Mouse (Mus musculus) forebrain, embryonic 13.5 days (tissue): Measurements from ENCODE around the gene Cmbl. TPM values are rescaled to one million over a fixed set of nuclear protein-coding genes. Genes with fewer than 3 reads are reported as not detected.
A peak's percentile ranks its signal among the peaks of the same experiment; 100 is the strongest.

Experiments used
- ATAC-seq: fragments of 200-750 bp; cut with Nextera tagmentation; 2 replicates; pipeline ENCODE4 v1.8.0; 2017
- H3K27ac ChIP-seq: fragments of 300-500 bp; sonication (generic); 2 replicates; pipeline ENCODE4 v1.5.1; 2015; ENCODE audit warnings: inconsistent platforms, mild to moderate bottlenecking, moderate library complexity
- H3K27me3 ChIP-seq: fragments of 300-500 bp; sonication (generic); 2 replicates; pipeline ENCODE4 v1.6.1; 2015; ENCODE audit warnings: mild to moderate bottlenecking, inconsistent platforms
- H3K36me3 ChIP-seq: fragments of 300-500 bp; sonication (generic); 2 replicates; pipeline ENCODE4 v1.6.1; 2015; ENCODE audit warnings: mild to moderate bottlenecking, inconsistent platforms; ENCODE audit not compliant: poor library complexity, severe bottlenecking
- H3K4me1 ChIP-seq: fragments of 300-500 bp; sonication (generic); 2 replicates; pipeline ENCODE4 v1.6.1; 2015; ENCODE audit warnings: inconsistent platforms
- H3K4me2 ChIP-seq: fragments of 300-500 bp; sonication (generic); 2 replicates; pipeline ENCODE4 v1.6.1; 2015; ENCODE audit warnings: inconsistent platforms, mild to moderate bottlenecking, moderate library complexity
- H3K4me3 ChIP-seq: fragments of 300-500 bp; sonication (generic); 2 replicates; pipeline ENCODE4 v1.5.1; 2015; ENCODE audit warnings: mild to moderate bottlenecking, inconsistent platforms
- H3K9ac ChIP-seq: fragments of 300-500 bp; sonication (generic); 2 replicates; pipeline ENCODE4 v1.6.1; 2015; ENCODE audit warnings: mild to moderate bottlenecking, inconsistent platforms
- H3K9me3 ChIP-seq: fragments of 300-500 bp; sonication (generic); replicated peaks from 2 replicates; pipeline ENCODE4 v1.6.1; 2016; ENCODE audit warnings: inconsistent platforms
- WGBS: fragments of 180-500 bp; shearing (Covaris S2); methylation state at CpG from one replicate; pipeline ENCODE4 v1.1.7; 2015; 5-methylcytosine and 5-hydroxymethylcytosine counted together
- polyA plus RNA-seq: library from polyadenylated mRNA; unstranded; fragments of >200 nt; fragmentation: Nextera tagmentation; extraction: Ambion mirVana; gene quantifications from 2 replicates; pipeline ENCODE4 v1.2.1, GENCODE M21; 2015

The Cmbl gene
- 2.1 TPM in 2 replicates for polyA plus RNA-seq

DNA sequence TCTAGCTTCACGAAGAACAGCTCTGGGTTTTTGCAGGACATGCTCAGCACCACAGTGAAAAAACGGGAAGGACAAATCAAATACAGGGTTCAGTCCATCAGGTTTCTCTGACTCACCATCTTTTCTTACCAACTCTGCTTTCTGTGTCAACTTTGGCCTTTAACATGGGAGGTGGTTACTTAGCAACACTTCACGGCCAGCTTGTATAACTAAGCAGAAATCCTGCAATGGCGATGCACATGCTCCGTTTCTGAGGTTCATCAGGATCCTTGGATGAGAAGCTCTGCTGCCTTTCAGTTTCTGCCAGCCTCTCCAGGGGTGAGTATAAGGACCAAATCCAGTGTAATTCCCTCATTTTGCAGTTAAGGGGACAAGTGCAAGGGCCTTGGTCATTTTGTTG lies at the start of gene Cmbl:
TSS of gene Cmbl (plus strand) at position 206 of the 400 bp plus-strand sequence.
- Histone ChIP-seq H3K4me3 (no peak within 1 kb of the TSS), H3K27me3 (no peaks in the 10 kb centered on the region), H3K4me1 (no peaks in the 10 kb centered on the region), H3K36me3 (no peaks in the 10 kb centered on the region), H3K27ac (no peak within 1 kb of the TSS), H3K9ac (no peak within 1 kb of the TSS), H3K4me2 (no peak within 1 kb of the TSS), H3K9me3 (no peaks in the 10 kb centered on the region)
- 74% methylated on average over 5 of the region's 5 CpGs for WGBS
- ATAC-seq, result no peak

DNA sequence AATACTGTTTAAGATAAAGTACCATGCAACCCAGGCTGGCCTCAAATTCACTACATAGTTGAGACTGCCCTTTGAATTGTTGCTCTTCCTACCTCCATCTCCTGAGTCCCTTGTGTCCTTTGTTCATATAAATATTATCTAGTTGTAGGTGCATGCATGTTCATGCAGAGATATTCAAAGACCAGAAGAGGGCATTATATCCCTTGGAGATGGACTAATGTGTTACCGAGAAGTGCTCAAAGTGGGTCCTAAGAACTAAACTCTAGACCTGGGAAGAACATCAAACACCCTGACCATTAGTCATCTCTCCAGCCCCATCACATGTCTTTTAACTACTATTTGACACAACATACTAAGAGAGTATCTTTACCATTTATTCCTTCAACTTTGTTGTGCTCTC lies 48.0 kb upstream of the Cmbl start:
- no peak for ATAC-seq
- Histone ChIP-seq H3K4me3 (no peak overlapping the region), H3K4me2 (no peak overlapping the region), H3K4me1 (no peaks in the 10 kb centered on the region), H3K9ac (no peak overlapping the region), H3K27me3 (no peaks in the 10 kb centered on the region), H3K36me3 (no peaks in the 10 kb centered on the region), H3K27ac (no peak overlapping the region), H3K9me3 (no peaks in the 10 kb centered on the region)
- 97% methylated on average over 1 of the region's 1 CpGs for WGBS

DNA sequence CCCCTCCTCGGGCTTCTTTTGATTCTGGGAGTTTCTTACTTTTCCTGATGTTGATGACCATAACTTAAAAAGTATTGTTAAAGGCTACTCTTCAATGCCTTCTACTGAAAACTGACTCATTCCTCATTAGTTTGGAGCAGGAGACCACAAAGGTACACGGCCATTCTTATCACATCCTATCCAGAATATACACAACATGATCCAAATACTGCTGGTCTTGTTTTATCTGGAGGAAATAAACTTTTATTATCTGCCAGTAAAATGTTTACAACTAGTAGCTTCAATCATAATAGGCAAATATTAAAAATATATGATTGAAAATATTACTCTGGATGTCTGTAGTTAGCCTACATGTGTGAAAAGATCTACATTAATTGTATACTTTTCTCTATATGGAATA lies 46.8 kb upstream of the Cmbl start:
- no peaks in the 10 kb centered on the region for H3K27me3 ChIP-seq
- no peak overlapping the region for H3K4me3 ChIP-seq
- 91% methylated on average over 2 of the region's 2 CpGs for WGBS
- no peak overlapping the region for H3K4me2 ChIP-seq
- H3K9ac ChIP-seq, result no peak overlapping the region
- no peak overlapping the region for H3K27ac ChIP-seq
- no peaks in the 10 kb centered on the region for H3K36me3 ChIP-seq
- ATAC-seq, result no peak
- no peaks in the 10 kb centered on the region for H3K4me1 ChIP-seq
- H3K9me3 ChIP-seq, result no peaks in the 10 kb centered on the region

DNA sequence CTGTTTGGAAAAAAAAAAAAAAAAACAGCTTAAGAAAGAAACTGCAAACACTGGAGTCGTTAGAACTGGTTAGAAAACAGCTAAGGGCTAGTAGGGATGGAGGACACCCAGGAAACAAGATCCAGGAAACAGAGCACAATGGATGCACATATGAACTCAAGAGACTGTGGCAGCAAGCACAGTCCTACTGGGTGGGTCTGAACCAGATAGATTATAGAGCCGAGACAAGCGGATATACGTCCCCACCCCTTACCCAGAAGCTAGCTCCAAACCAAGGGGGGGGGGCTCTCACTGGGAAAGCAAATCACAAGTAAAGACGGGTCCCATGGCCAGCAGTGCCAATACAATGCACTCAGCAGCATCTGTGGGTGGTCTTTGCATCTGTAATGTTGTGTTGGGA lies 46.2 kb upstream of the Cmbl start:
- no peak for ATAC-seq
- 73% methylated on average over 5 of the region's 5 CpGs for WGBS
- no peaks in the 10 kb centered on the region for H3K9me3 ChIP-seq
- H3K4me3 ChIP-seq, result no peak overlapping the region
- no peaks in the 10 kb centered on the region for H3K27me3 ChIP-seq
- no peak overlapping the region for H3K9ac ChIP-seq
- no peak overlapping the region for H3K4me2 ChIP-seq
- no peak overlapping the region for H3K27ac ChIP-seq
- H3K36me3 ChIP-seq, result no peaks in the 10 kb centered on the region
- H3K4me1 ChIP-seq, result 0 out of 2 replicates have a peak, but pooled peaks cover 4% of the 10 kb centered on the region

DNA sequence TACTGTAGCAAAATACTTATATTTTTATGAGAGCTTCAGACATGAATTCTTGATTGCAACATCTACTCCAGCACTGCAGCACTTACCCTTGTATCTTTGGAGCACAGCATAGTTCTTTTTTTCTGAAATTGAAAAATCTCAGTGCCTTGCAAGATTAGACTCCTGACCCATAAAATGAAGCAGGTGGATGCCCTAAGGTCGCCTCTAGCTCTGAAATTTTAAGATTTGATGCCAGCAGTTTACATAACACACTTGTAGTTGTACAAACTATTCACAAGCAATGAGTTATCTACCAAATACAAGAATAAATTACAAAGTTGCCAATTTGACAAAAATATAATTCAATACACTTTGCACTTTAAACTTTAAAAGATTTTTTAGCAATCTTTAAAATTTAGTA lies 38.7 kb upstream of the Cmbl start:
- Histone ChIP-seq H3K9me3 (0 out of 2 replicates have a peak, but pooled peaks cover 3% of the 10 kb centered on the region), H3K4me2 (no peak overlapping the region), H3K27me3 (no peaks in the 10 kb centered on the region), H3K4me1 (peaks cover 25% of the 10 kb centered on the region), H3K36me3 (no peaks in the 10 kb centered on the region; the same call in 1 of the 2 replicates), H3K4me3 (no peak overlapping the region), H3K9ac (no peak overlapping the region), H3K27ac (no peak overlapping the region)
- 90% methylated on average over 1 of the region's 1 CpGs for WGBS
- no peak for ATAC-seq

DNA sequence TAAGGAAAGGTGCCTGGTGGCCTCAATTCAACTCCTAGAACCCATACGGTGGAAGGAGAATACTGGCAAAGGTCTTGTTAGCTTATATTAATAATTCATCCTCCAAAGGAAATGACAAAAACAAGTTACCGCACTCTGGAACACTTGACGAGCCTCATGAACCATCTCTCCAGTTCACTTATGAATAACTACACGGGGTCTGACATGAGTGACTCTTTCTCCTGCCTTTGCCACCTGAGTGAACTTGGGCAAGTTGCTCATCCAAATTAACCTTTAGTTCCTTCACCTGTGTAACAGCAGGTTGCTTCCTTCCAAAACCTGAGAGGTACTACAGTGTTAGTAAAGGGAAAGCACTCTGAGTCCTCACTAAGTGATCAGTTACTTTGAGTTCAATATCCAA lies 36.7 kb upstream of the Cmbl start:
- H3K4me3 ChIP-seq, result no peak overlapping the region
- ATAC-seq, result no peak
- H3K4me1 ChIP-seq, result peaks cover 29% of the 10 kb centered on the region
- no peaks in the 10 kb centered on the region; the same call in 1 of the 2 replicates for H3K36me3 ChIP-seq
- 94% methylated on average over 4 of the region's 4 CpGs for WGBS
- no peak overlapping the region for H3K9ac ChIP-seq
- H3K27ac ChIP-seq, result no peak overlapping the region
- peak overlapping the region; percentile 77; the same call in 1 of the 2 replicates for H3K4me2 ChIP-seq
- no peaks in the 10 kb centered on the region for H3K27me3 ChIP-seq
- H3K9me3 ChIP-seq, result 0 out of 2 replicates have a peak, but pooled peaks cover 3% of the 10 kb centered on the region

DNA sequence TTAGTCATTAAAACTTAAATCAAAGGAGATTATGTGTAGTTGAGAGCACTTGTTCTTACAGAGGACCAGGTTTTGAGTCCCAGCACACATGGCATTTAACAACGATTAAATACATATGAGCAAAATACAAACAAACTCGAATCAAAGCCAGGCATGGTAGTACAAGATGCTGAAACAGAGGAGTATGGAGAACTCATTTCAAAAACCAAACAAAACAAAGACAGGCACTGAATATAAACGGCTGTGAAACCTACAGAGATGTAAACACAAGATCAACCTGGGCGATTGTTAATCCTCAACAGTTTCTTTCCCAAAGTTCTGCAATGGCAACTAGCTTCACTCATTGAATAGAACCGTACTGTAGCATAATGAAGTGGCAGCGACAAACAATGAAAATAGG lies 36.1 kb upstream of the Cmbl start:
- Histone ChIP-seq H3K4me3 (peak overlapping the region; percentile 90), H3K27ac (no peak overlapping the region), H3K36me3 (no peaks in the 10 kb centered on the region; the same call in 1 of the 2 replicates), H3K9me3 (0 out of 2 replicates have a peak, but pooled peaks cover 3% of the 10 kb centered on the region), H3K4me2 (peak overlapping the region; percentile 77), H3K9ac (peak overlapping the region; percentile 96), H3K4me1 (peaks cover 24% of the 10 kb centered on the region), H3K27me3 (no peaks in the 10 kb centered on the region)
- ATAC-seq, result no peak
- WGBS, result 24% methylated on average over 6 of the region's 6 CpGs

DNA sequence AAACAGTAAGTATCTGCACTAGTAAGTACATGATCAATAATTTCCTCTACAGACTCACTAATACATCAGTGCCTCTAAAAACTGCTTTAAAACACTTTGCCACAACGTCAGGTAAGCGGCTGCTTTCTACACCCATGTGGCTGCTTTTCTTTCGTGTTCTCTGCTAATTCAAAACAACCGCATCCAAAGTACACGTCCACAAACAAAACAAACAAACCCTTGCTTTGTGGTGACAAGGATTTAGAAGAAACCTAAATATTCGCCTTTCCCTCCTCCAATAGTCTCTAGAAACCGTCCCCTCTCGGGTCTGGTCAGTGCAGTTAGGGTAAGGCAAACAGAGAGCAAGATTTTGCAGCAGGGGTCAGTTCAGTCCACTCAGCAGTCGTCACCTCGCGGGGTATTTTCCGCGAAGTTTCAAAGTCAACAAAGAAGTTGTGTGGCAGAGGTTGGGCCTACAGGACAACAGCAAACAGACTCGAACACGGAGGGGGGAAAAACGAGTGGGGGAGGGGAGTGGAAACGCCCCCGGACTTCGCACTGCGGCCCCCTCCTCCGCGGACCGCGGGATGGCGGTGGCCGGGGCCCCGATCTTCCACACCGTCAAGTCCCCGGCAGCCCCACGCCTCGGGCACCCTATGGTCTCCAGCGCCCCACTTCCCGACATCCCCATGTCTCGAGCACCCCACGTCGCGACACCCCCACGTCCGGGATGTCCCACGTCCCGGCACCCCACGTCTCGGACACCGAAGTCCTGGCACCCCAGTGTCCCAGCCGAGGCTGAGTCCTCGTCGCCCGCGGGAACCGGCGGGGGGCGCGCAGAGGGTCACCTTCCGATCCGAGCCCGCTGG lies 35.2 kb upstream of the Cmbl start:
- H3K36me3 ChIP-seq, result no peaks in the 10 kb centered on the region; the same call in 1 of the 2 replicates
- WGBS, result under 1% methylated on average over 51 of the region's 56 CpGs
- ATAC-seq, result peak; percentile 46; the same call in 1 of the 2 replicates
- peak overlapping the region; percentile 90 for H3K4me3 ChIP-seq
- H3K9ac ChIP-seq, result peak overlapping the region; percentile 96
- peak overlapping the region; percentile 99 for H3K27ac ChIP-seq
- no peaks in the 10 kb centered on the region for H3K27me3 ChIP-seq
- H3K4me1 ChIP-seq, result peaks cover 22% of the 10 kb centered on the region
- H3K4me2 ChIP-seq, result peak overlapping the region; percentile 77
- 0 out of 2 replicates have a peak, but pooled peaks cover 3% of the 10 kb centered on the region for H3K9me3 ChIP-seq

DNA sequence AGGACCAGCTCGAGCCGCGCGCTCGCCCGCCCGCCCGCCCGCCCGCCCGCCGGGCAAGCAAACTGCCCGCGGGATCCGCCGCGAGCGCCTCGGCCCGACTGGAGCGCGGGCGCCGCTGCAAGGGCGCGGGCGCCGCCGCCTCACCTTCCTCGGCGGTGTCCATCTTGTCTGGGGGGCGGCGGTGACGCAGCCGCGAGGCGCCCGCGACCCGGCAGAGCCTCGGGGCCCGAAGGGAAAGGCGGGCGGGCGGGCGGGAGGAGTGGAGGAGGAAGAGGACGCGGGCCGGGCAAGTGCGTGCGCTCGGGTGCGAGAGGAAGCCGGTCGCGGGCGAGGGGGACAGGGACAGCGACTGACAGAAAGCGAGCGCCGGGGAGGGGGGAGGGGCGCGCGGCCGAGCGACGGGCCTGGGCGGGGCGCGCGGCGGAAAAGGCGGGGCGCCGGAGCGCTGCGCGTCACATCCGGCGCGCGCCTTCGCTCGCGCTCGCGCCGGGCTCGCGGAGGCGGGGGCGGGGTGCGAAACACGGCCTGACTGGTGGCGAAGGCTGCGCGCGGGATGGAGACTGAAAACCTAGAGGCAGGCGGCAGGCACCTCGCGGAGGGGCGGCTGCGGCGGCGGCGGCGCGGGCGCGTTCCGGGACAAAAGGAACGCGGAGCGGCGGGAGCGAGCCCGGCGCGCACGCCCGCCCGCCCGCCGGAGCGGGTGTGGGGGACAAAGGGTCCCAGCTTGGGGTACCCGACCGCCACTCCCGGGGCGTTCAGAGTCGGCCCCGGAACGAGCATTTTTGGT lies 34.3 kb upstream of the Cmbl start, which contains the start of gene March6:
TSS of gene March6 (minus strand) at position 395 of the 787 bp plus-strand sequence.
- H3K4me2 ChIP-seq, result peak within 1 kb of the TSS; percentile 77
- H3K27me3 ChIP-seq, result no peaks in the 10 kb centered on the region
- peak; percentile 95 for ATAC-seq
- H3K4me1 ChIP-seq, result peaks cover 28% of the 10 kb centered on the region
- H3K9ac ChIP-seq, result peak within 1 kb of the TSS; percentile 96
- 0 out of 2 replicates have a peak, but pooled peaks cover 3% of the 10 kb centered on the region for H3K9me3 ChIP-seq
- peak within 1 kb of the TSS; percentile 90 for H3K4me3 ChIP-seq
- peak within 1 kb of the TSS; percentile 99 for H3K27ac ChIP-seq
- H3K36me3 ChIP-seq, result no peaks in the 10 kb centered on the region; the same call in 1 of the 2 replicates
- WGBS, result 1% methylated on average over 49 of the region's 132 CpGs

DNA sequence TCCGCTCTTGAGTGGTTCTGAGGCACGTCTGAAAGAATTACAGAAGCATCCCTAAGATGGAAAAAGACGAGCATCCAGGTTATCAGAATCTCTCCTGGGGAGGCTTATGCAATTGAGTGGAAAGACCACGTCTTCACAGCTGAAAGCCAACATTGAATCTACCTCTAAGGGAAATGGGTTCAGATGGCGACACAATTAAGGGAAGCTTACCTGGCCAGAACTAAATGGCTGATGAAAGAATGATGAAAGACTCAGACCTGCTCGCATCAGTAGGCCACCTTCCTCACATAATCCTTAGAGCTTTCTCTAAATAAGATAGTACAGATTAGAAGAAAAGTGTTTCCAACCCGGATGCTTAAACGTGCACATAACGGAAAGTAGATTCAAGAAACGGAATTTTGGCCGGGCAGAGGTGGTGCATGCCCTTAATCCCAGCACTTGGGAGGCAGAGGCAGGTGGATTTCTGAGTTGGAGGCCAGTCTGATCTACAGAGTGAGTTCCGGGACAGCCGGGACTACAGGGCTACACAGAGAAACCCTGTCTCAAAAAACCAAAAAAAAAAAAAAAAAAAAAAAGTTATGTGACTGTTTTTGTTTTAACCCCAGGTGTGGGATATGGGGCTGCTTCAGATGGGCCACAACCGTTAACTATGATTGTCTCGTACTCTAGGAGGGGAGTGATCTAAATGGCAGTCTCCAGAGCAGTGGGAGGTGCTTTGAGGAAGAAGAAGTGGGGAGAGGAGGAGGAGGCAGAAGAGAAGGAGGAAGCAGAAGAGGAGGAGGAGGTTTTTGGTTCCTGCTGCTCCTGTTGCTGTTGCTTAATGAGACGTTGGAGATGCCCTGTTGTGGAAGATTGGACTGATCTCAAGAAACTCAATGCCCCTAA lies 33.5 kb upstream of the Cmbl start:
- peak overlapping the region; percentile 96 for H3K9ac ChIP-seq
- no peaks in the 10 kb centered on the region for H3K27me3 ChIP-seq
- WGBS, result 29% methylated on average over 16 of the region's 16 CpGs
- peak overlapping the region; percentile 99 for H3K27ac ChIP-seq
- H3K4me1 ChIP-seq, result peaks cover 37% of the 10 kb centered on the region
- peak overlapping the region; percentile 77 for H3K4me2 ChIP-seq
- H3K36me3 ChIP-seq, result no peaks in the 10 kb centered on the region
- 0 out of 2 replicates have a peak, but pooled peaks cover 3% of the 10 kb centered on the region for H3K9me3 ChIP-seq
- no peak; the same call in 1 of the 2 replicates for ATAC-seq
- peak overlapping the region; percentile 90 for H3K4me3 ChIP-seq
